Mouse (Mus musculus) heart, embryonic 12.5 days (tissue): Measurements from ENCODE around the gene Wdr83. TPM values are rescaled to one million over a fixed set of nuclear protein-coding genes. Genes with fewer than 3 reads are reported as not detected.

ENCODE experiments used
- ATAC-seq: fragments of 200-750 bp; cut with Nextera tagmentation; 2 replicates; pipeline ENCODE4 v1.8.0; 2017; ENCODE audit warnings: moderate TSS enrichment, moderate library complexity; ENCODE audit not compliant: insufficient number of reproducible peaks, low FRiP score
- H3K27ac ChIP-seq: fragments of 300-500 bp; sonication (generic); 2 replicates; pipeline ENCODE4 v1.5.1; 2016; ENCODE audit warnings: mild to moderate bottlenecking, moderate library complexity; ENCODE audit not compliant: poor library complexity, severe bottlenecking
- H3K27me3 ChIP-seq: fragments of 300-500 bp; sonication (generic); replicated peaks from 2 replicates; pipeline ENCODE4 v1.6.1; 2016; ENCODE audit warnings: mild to moderate bottlenecking, moderate library complexity
- H3K36me3 ChIP-seq: fragments of 300-500 bp; sonication (generic); 2 replicates; pipeline ENCODE4 v1.6.1; 2016; ENCODE audit warnings: mild to moderate bottlenecking, moderate library complexity
- H3K4me1 ChIP-seq: fragments of 300-500 bp; sonication (generic); replicated peaks from 2 replicates; pipeline ENCODE4 v1.6.1; 2016; ENCODE audit warnings: mild to moderate bottlenecking
- H3K4me2 ChIP-seq: fragments of 300-500 bp; sonication (generic); 2 replicates; pipeline ENCODE4 v1.6.1; 2016; ENCODE audit warnings: mild to moderate bottlenecking, moderate library complexity
- H3K4me3 ChIP-seq: fragments of 300-500 bp; sonication (generic); 2 replicates; pipeline ENCODE4 v1.5.1; 2016; ENCODE audit warnings: mild to moderate bottlenecking
- H3K9ac ChIP-seq: fragments of 300-500 bp; sonication (generic); 2 replicates; pipeline ENCODE4 v1.6.1; 2016; ENCODE audit warnings: mild to moderate bottlenecking, moderate library complexity
- H3K9me3 ChIP-seq: fragments of 300-500 bp; sonication (generic); replicated peaks from 2 replicates; pipeline ENCODE4 v1.6.1; 2016; ENCODE audit warnings: mild to moderate bottlenecking, moderate library complexity
- WGBS: fragments of 180-500 bp; shearing (Covaris S2); methylation state at CpG from one replicate; pipeline ENCODE4 v1.1.7; 2016; 5-methylcytosine and 5-hydroxymethylcytosine counted together
- polyA plus RNA-seq: library from polyadenylated mRNA; unstranded; fragments of >200 nt; fragmentation: Nextera tagmentation; extraction: Ambion mirVana; gene quantifications from 2 replicates; pipeline ENCODE4 v1.2.1, GENCODE M21; 2016

The Wdr83 gene
- polyA plus RNA-seq, 1 experiment from 2014 or later: 33.2 TPM

DNA sequence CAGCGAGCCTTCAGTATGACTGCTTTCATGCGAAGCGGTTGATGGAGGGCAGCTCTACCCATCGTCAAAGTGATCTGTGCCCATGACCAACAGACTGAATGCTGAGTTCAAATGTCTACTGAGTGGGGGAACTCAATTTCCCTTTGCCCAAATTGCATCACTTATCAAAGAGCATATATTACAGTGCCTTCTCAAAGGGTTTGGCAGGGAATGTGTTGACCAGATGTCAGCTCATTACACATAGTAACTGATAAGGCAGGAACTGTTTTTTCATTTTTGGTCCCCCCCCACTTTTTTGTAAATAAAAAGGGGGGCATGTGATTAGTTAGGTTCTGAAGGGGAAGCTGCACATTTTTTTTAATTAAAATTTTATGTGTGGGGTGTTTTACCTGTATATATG is 18.5 kb downstream of the Wdr83 start:
- no peak for ATAC-seq
- no peak overlapping the region for H3K4me3 ChIP-seq

DNA sequence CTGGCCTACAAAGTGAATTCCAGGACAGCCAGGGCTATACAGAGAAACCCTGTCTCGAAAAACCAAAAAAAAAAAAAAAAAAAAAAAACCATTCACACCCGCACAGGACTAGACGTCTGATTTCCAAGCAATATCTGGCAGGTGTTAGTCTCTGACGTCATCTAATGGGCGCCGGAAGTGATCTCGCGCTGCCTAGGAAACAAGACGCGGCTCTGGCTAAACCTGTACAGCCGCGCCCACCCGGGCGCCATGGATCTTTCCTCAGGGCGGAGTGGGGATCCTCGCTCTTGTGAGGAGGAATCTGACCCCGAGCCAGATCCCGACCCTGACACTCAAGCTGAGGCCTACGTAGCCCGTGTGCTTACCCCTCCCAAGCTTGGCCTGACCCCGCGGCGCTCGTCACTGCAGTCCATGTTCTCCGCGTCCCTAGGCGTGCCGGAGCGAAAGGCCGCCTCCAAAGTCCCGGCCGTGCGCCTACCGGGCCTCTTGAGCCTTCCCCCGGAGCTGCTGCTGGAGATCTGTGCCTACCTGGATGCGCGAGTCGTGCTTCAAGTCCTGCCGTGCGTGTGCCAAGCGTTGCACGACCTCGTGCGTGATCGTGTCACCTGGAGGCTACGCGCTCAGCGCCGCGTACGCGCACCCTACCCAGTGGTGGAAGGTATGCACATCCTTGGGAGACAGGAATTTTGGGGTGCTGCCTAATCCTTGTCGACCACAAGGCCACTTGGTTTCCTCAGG is 21.1 kb downstream of the Wdr83 start, which contains the start of gene Fbxw9:
Gene Fbxw9, plus strand, starts transcription at position 177 of the 738 bp plus-strand sequence.
- no peaks in the 10 kb centered on the region for H3K27me3 ChIP-seq
- peak within 1 kb of the TSS; percentile 97 for H3K4me2 ChIP-seq
- H3K36me3 ChIP-seq: peaks cover 34% of the 10 kb centered on the region
- peak within 1 kb of the TSS; percentile 78 for H3K9ac ChIP-seq
- H3K9me3 ChIP-seq: no peaks in the 10 kb centered on the region
- WGBS: under 1% methylated on average over 52 of the region's 53 CpGs
- peak within 1 kb of the TSS; percentile 88 for H3K4me3 ChIP-seq
- no peak within 1 kb of the TSS for H3K27ac ChIP-seq
- H3K4me1 ChIP-seq: peaks cover 8% of the 10 kb centered on the region; the same call in 1 of the 2 replicates
- ATAC-seq: peak; percentile 84

More for the DNA sequence above, 18.5 kb downstream of the Wdr83 start:
- no peaks in the 10 kb centered on the region for H3K9me3 ChIP-seq
- peaks cover 34% of the 10 kb centered on the region for H3K36me3 ChIP-seq
- 92% methylated on average over 4 of the region's 4 CpGs for WGBS
- H3K9ac ChIP-seq: no peak overlapping the region
- no peak overlapping the region for H3K27ac ChIP-seq
- peaks cover 8% of the 10 kb centered on the region; the same call in 1 of the 2 replicates for H3K4me1 ChIP-seq
- no peaks in the 10 kb centered on the region for H3K27me3 ChIP-seq
- H3K4me2 ChIP-seq: no peak overlapping the region

GRCm38 (mm10) chr8:85057367-85057766 is 23.7 kb downstream of the Wdr83 start:
- ATAC-seq: no peak
- Histone ChIP-seq H3K4me1 (peaks cover 8% of the 10 kb centered on the region; the same call in 1 of the 2 replicates), H3K27ac (no peak overlapping the region), H3K27me3 (no peaks in the 10 kb centered on the region), H3K36me3 (peaks cover 56% of the 10 kb centered on the region), H3K4me2 (no peak overlapping the region), H3K4me3 (no peak overlapping the region), H3K9me3 (no peaks in the 10 kb centered on the region), H3K9ac (no peak overlapping the region)
- 85% methylated on average over 7 of the region's 7 CpGs for WGBS

- Histone ChIP-seq H3K9ac (no peak overlapping the region), H3K4me2 (no peak overlapping the region), H3K27ac (no peak overlapping the region), H3K4me3 (no peak overlapping the region), H3K9me3 (no peaks in the 10 kb centered on the region), H3K27me3 (no peaks in the 10 kb centered on the region), H3K36me3 (peaks cover 88% of the 10 kb centered on the region), H3K4me1 (peaks cover under 1% of the 10 kb centered on the region)
- 87% methylated on average over 6 of the region's 6 CpGs for WGBS
- ATAC-seq: no peak
These were observed 37.5 kb downstream of the Wdr83 start for GRCm38 (mm10) chr8:85043619-85044018.

DNA sequence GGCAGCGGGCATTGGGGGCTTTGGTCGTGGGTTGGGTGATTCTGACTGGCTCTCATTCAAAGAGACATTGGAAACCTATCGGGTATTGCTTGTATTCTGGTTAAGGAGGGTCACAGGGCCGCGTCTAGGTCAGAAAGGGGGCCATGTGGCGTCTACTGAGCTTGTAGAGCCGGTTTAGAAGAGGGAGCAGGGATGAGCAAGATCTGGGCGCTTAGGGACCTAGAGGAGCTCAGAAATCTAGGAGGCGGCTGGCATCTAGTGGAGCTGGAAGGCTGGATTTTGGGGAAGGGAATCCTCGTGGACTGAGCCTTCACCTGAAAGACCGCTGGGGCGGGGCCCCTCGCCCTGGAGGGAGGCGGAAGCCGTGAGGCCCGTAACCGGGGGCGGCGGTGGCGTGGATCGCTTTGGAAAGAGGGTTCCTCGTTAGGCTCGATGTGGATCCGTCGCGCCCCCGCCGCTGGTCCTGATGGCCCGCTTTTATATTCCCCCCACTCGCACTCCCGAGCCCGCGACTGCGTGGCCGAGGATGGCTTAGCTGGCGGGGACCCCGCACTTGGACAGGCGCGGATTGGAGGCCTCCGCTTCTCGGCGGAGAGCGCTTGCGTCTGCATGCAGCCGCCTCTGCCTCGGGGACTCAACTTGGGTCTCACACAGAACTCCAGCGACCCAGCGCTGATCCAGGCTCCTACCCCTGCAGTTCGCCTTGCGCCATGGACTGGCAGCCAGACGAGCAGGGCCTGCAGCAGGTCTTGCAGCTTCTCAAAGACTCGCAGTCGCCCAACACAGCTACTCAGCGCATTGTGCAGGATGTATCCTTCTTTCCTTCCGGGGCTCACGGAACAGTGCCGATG is 43.2 kb downstream of the Wdr83 start:
- peak overlapping the region; percentile 91 for H3K4me2 ChIP-seq
- H3K9me3 ChIP-seq: no peaks in the 10 kb centered on the region
- H3K36me3 ChIP-seq: peaks cover 42% of the 10 kb centered on the region
- H3K27me3 ChIP-seq: no peaks in the 10 kb centered on the region
- peak overlapping the region; percentile 99 for H3K27ac ChIP-seq
- no peak; the same call in 1 of the 2 replicates for ATAC-seq
- peaks cover 24% of the 10 kb centered on the region for H3K4me1 ChIP-seq
- H3K9ac ChIP-seq: peak overlapping the region; percentile 95
- H3K4me3 ChIP-seq: peak overlapping the region; percentile 92
- under 1% methylated on average over 56 of the region's 57 CpGs for WGBS

DNA sequence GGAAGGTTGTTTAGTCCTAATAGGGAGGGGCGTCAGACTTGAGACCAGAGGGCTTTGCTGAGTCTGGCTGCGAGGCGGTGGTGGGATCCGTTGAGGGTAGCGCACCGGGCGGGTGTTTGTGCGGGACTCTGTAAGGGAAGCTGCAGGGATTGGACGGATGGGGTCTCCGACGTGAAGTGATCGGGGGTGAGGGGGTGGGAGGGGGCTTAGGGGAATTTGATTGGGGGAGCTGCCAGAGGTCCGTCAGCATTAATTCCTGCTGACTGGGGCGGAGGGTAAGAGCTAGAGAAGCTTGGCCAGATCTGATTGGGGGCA is 43.8 kb downstream of the Wdr83 start:
- 0% methylated on average over 14 of the region's 14 CpGs for whole genome bisulfite sequencing
- H3K9ac ChIP-seq: peak overlapping the region; percentile 95

DNA sequence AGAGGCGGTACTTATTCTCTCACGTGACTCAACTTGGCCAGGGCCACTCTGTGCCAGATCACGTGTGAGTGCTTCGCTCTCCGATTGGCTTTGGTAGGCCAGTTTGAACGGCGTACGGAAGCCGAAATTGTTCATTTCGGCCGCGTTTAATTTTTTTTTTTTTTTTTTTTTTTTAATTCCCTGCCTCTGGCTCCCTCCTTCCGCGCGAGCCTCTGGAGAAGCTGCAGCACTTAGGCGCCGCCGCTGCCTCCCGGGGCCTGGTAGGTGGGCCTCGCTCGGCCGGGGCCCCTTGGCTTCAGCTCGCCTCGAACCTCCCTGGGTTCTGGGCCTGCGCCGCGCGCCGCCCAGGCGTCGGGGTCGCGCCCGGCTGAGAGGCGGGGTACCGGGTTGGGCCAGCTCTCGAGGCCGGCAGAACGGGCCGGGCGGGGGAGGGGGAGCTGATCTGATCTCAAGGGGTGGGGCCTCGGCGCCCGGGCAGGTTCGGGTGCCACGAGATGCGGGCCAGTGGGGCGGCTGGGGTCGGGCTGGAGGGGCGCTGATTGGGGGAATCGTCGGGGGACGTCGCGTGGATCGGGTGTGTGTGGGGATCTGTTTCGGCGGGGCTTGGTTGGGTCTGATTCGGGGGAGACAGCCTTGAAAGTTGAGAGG is 44.3 kb downstream of the Wdr83 start, which contains the start of gene Tnpo2:
Gene Tnpo2, plus strand, starts transcription at position 198 of the 648 bp plus-strand sequence.
- Histone ChIP-seq H3K4me2 (peak within 1 kb of the TSS; percentile 92), H3K4me3 (peak within 1 kb of the TSS; percentile 92), H3K9me3 (no peaks in the 10 kb centered on the region), H3K27ac (peak within 1 kb of the TSS; percentile 99), H3K4me1 (peaks cover 24% of the 10 kb centered on the region), H3K36me3 (peaks cover 43% of the 10 kb centered on the region), H3K27me3 (no peaks in the 10 kb centered on the region), H3K9ac (peak within 1 kb of the TSS; percentile 95)
- under 1% methylated on average over 59 of the region's 59 CpGs for WGBS
- ATAC-seq: peak; percentile 94

More for the DNA sequence above, 43.8 kb downstream of the Wdr83 start:
- Histone ChIP-seq H3K4me1 (peaks cover 24% of the 10 kb centered on the region), H3K4me3 (peak overlapping the region; percentile 92), H3K27me3 (no peaks in the 10 kb centered on the region), H3K27ac (peak overlapping the region; percentile 99), H3K36me3 (peaks cover 43% of the 10 kb centered on the region), H3K9me3 (no peaks in the 10 kb centered on the region), H3K4me2 (peak overlapping the region; percentile 91)
- peak; percentile 48 for ATAC-seq

GRCm38 (mm10) chr8:85036381-85036717 is 44.8 kb downstream of the Wdr83 start:
- peak overlapping the region; percentile 92 for H3K4me2 ChIP-seq
- WGBS: 0% methylated on average over 9 of the region's 9 CpGs

DNA sequence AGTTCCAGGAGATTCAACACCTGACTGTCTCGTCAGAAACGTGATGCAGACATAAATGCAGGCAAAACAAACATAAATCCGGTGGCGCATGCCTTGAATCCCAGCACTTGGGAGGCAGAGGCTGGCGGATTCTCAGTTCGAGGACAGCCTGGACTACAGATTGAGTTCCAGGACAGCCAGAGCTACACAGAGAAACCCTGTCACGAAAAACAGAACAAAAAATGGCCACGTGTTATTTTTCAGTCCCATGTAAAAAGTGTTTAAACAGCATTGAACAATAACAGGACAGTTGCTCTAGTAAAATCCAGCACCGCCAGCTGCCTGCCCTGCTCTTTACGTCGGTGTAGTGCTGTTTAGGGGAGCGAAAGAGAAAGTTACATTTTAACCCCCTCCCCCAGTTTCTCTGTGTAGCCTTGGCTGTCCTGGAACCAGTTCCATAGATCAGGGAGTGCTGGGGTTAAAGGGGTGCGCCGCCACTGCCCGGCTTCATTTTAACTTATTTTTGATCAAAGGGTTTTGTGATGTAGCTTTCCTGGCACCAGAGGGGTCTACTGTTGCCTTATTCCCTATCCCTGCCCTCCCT is 45.3 kb downstream of the Wdr83 start:
- ATAC-seq: no peak
- peak overlapping the region; percentile 73 for H3K9ac ChIP-seq

More at GRCm38 (mm10) chr8:85036381-85036717, 44.8 kb downstream of the Wdr83 start:
- Histone ChIP-seq H3K27ac (peak overlapping the region; percentile 72), H3K4me1 (peaks cover 24% of the 10 kb centered on the region), H3K9me3 (no peaks in the 10 kb centered on the region), H3K9ac (peak overlapping the region; percentile 73), H3K36me3 (peaks cover 43% of the 10 kb centered on the region), H3K4me3 (peak overlapping the region; percentile 92), H3K27me3 (no peaks in the 10 kb centered on the region)
- peak; percentile 9 for ATAC-seq

DNA sequence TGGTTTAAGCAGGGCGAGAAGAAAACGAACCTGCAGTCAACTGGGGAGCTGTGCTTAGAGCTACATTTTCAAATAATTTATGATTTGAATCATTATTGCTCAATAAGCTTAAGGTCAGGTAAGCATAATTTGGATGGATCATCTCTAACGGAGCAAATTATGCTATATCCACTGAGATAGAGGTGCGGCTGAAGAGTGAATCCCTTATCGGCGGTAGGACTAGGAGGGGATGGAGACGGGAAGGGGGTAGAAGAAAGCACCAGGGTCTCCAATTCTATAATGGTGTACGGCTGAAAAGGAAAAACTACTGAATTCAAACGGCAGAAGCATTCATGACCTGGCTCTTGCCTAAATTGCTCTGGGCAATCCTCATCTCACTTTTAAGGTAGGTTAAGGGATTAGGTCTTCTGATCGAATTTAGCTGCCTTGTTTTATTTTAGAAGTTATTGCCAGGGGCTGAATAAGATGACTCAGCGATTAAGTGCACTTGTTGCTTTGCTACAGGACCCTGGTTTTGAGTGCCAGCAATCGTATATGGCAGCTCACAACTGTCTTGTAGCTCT is 45.9 kb downstream of the Wdr83 start:
- Histone ChIP-seq H3K4me1 (peaks cover 24% of the 10 kb centered on the region), H3K27me3 (no peaks in the 10 kb centered on the region), H3K27ac (peak overlapping the region; percentile 72), H3K9me3 (no peaks in the 10 kb centered on the region), H3K36me3 (peaks cover 41% of the 10 kb centered on the region), H3K9ac (peak overlapping the region; percentile 73), H3K4me3 (peak overlapping the region; percentile 92), H3K4me2 (peak overlapping the region; percentile 92)
- ATAC-seq: no peak
- 4% methylated on average over 12 of the region's 12 CpGs for WGBS

More for the DNA sequence above, 45.3 kb downstream of the Wdr83 start:
- peak overlapping the region; percentile 92 for H3K4me3 ChIP-seq
- H3K27ac ChIP-seq: peak overlapping the region; percentile 72
- H3K36me3 ChIP-seq: peaks cover 42% of the 10 kb centered on the region
- no peaks in the 10 kb centered on the region for H3K9me3 ChIP-seq
- peaks cover 24% of the 10 kb centered on the region for H3K4me1 ChIP-seq
- H3K4me2 ChIP-seq: peak overlapping the region; percentile 92
- under 1% methylated on average over 15 of the region's 15 CpGs for whole genome bisulfite sequencing
- H3K27me3 ChIP-seq: no peaks in the 10 kb centered on the region
